Mouse (Mus musculus) heart, postnatal 0 days (tissue): ENCODE results near the gene Sv2b.

Experiments used
- CTCF ChIP-seq: IDR thresholded peaks from 2 replicates; pipeline ENCODE4 v1.5.1; 2016; ENCODE audit warnings: antibody characterized with exemption, control low read depth, low read depth
- EP300 ChIP-seq: IDR thresholded peaks from 2 replicates; pipeline ENCODE4 v1.6.1; 2016; ENCODE audit warnings: antibody characterized with exemption, low read depth

DNA sequence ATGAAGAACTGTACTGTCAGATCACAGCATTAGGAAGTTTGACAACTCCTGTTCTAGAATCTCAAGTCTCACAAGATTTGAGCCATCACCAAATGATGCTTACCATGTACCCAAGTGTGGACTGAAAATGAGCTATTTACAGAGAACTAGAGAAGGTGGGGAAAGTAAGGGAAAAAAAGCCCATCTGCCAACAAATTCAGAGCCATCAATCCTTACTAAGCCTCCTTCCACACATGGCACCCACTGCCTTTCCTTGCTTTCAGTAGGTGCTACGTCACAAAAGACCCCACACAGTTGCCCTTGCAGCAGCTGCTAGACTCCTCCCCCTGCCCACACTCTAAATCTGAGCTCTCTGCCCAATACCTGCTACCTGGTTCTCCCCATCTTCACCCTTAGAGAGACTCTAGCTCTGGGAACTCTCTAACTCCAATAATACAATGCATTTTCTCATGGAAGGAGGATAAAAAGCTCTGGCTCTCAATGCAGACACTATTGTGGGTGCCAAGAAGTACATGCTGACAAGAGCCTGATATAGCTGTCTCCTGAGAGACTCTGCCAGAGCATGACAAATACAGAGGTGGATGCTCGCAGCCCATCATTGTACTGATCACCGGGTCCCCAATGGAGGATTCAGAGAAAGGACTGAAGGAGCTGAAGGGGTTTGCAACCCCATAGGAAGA, 101.0 kb downstream of the Sv2b start:
- TF ChIP-seq CTCF: no peak
- TF ChIP-seq EP300: no peak
